ENCODE assay signal across 10 mouse cellular contexts in the genomic region with DNA sequence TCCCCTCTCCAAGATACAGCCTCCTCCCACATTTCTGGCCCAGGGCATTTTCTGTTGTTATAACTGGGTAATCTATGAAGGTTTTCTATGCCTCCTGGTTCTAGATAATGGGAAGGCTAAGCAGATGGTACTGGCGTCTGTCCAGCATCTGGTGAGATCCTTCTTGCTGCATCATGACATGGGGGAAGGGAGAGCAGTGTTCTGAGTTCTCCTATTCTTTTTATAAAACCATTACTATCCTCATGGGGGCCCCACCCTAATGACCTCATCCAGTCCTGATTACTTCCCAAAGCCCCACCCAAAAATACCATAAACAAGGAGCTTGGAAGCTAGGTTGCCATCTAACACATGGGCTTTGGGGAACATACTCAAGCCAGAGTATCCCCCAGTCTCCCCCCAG. TPM values are rescaled to one million over a fixed set of nuclear protein-coding genes. Genes with fewer than 3 reads are reported as not detected.
DNase-seq lines count a peak whose midpoint lies in the region; TF ChIP-seq lines count a peak whose summit lies in the region.
"Had no signal": no experiment of that assay in that cellular context is flagged by ENCODE, and none has a peak within 500 bp of the region (broad histone marks: within the 10 kb centered on the region; RNA-seq: fewer than 3 reads in every experiment).

No protein-coding gene starts in this region.

- intact Hi-C loops in gastrocnemius, adult 2 months (cut with DNase I): loop anchor here (10.0 kb wide), 1 partner anchor 244 kb away; no protein-coding TSS in a partner anchor
- intact Hi-C loops in gastrocnemius, postnatal 36 days (cut with DNase I): no loop called here

- H3K4me1 ChIP-seq in cerebellum, adult 2 months (ENCODE audit: control insufficient read depth, insufficient read depth, low read length): peaks cover 5% of the 10 kb centered on the region; the same call in 1 of the 2 replicates
- H3K4me1 ChIP-seq: megakaryocyte, embryonic 14.5 days had no signal

- peak overlapping the region; percentile 61 for H3K27ac ChIP-seq in gastrocnemius, adult 2 months
- no peak overlapping the region for H3K27ac ChIP-seq in cerebellum, adult 2 months (ENCODE audit: insufficient read depth, low read length)

- 11% methylated on average over 1 of the region's 1 CpGs for WGBS in cerebellum, adult 2 months

- no peak for TF ChIP-seq CTCF in gastrocnemius, adult 2 months (IDR thresholded peaks at IDR 0.05)
- TF ChIP-seq CTCF in cerebellum, adult 2 months (IDR thresholded peaks at IDR 0.05; ENCODE audit: borderline replicate concordance, insufficient read depth, low read depth, low read length): no peak

- TF ChIP-seq POLR2A in cerebellum, adult 2 months (IDR thresholded peaks at IDR 0.05; ENCODE audit: borderline replicate concordance, insufficient read depth, low read length): no peak

- peak; percentile 61 for DNase-seq in gastrocnemius, adult 2 months
- DNase-seq in gastrocnemius, postnatal 36 days: no peak
- DNase-seq in 3T3-L1 (ENCODE audit: low read depth, low spot score): peak; percentile 57
- DNase-seq in cerebellum, adult 2 months: peak; percentile 59 to 71
- DNase-seq in layer of hippocampus, adult 9-11 months: peak; percentile 83
- no peak for DNase-seq in embryo, embryonic 11 days
- DNase-seq in thymus, postnatal 4 days: no peak
- DNase-seq in neural tube, embryonic 10.5 days (ENCODE audit: extremely low spot score, low spot score): no peak
- DNase-seq: adrenal gland, adult 8-10 months had no signal

- no peak overlapping the region for H3K4me3 ChIP-seq in gastrocnemius, adult 2 months
- no peak overlapping the region for H3K4me3 ChIP-seq in cerebellum, adult 2 months (replicated peaks; ENCODE audit: insufficient read depth, low read depth, low read length)
- H3K4me3 ChIP-seq: megakaryocyte, embryonic 14.5 days had no signal

- H3K27me3 ChIP-seq in cerebellum, adult 2 months (ENCODE audit: control insufficient read depth, insufficient read depth, low read length): no peaks in the 10 kb centered on the region

RNA-seq across cellular contexts. Expression of gene Rpl31, which starts 18.6 kb away (rescaled TPM):
- total RNA-seq in gastrocnemius, adult 2 months (2021): 100 to 1,000 TPM; 512 to 578 TPM
- 100 to 1,000 TPM; 430 to 527 TPM for total RNA-seq in gastrocnemius, postnatal 36 days (2021)
- 558 and 599 TPM in 2 replicates for polyA plus RNA-seq in cerebellum, adult 2 months (2012; rRNA removed)

Comparison
In these comparisons a context has a peak if more than half of its experiments do, and no peak if none do; other contexts are left out.
1. DNase-seq: peak in gastrocnemius, adult 2 months (single experiment), 3T3-L1 (single experiment), cerebellum, adult 2 months (2 of 2) and layer of hippocampus, adult 9-11 months (single experiment); none in gastrocnemius, postnatal 36 days (0 of 2), embryo, embryonic 11 days (single experiment), thymus, postnatal 4 days (single experiment) and neural tube, embryonic 10.5 days (single experiment).